Mouse (Mus musculus) mouse embryonic stem cell (cell line): Measurements from ENCODE around the gene Arv1.

Experiments
- in situ Hi-C, 2 experiments: fragments of 300-500 bp; cut with MboI; formaldehyde crosslinking; loops; 1 replicate in 1 of 2; 3 replicates in 1 of 2; pipeline ENCODE4 v1.14.3; 2019 to 2020; ENCODE audit warnings: low sequenced_read_pairs in 2 of 2, low pct_unique_long_range_greater_than_20kb in 1 of 2, mixed read lengths in 1 of 2; ENCODE audit not compliant: unreplicated experiment in 1 of 2

The Arv1 gene

GRCm38 (mm10) chr8:124721862-124722515 lies at the start of gene Arv1, which contains the start of gene Ttc13:
Gene Arv1 (plus strand): TSS chr8:124722139.
Gene Ttc13 (minus strand): TSS chr8:124721983.
- in situ Hi-C loops: no loop called here

GRCm38 (mm10) chr8:124672345-124672744 lies 49.6 kb upstream of the Arv1 start:
- in situ Hi-C loops: no loop called here

- in situ Hi-C loops: no loop called here
Measured at GRCm38 (mm10) chr8:124676661-124677060, 45.3 kb upstream of the Arv1 start.

GRCm38 (mm10) chr8:124677078-124677477 lies 44.9 kb upstream of the Arv1 start:
- in situ Hi-C loops: no loop called here

GRCm38 (mm10) chr8:124677486-124677885 lies 44.5 kb upstream of the Arv1 start:
- in situ Hi-C loops: no loop called here

- in situ Hi-C loops: no loop called here
Measured at GRCm38 (mm10) chr8:124678246-124678645, 43.7 kb upstream of the Arv1 start.

GRCm38 (mm10) chr8:124681077-124681791 lies 40.7 kb upstream of the Arv1 start:
- in situ Hi-C loops: no loop called here

GRCm38 (mm10) chr8:124681792-124682157 lies 40.2 kb upstream of the Arv1 start:
- in situ Hi-C loops: no loop called here

- in situ Hi-C loops: no loop called here
Measured at GRCm38 (mm10) chr8:124682218-124682617, 39.7 kb upstream of the Arv1 start.

- in situ Hi-C loops: no loop called here
Measured at GRCm38 (mm10) chr8:124688899-124689298, 33.0 kb upstream of the Arv1 start.

- in situ Hi-C loops: no loop called here
Measured at GRCm38 (mm10) chr8:124691706-124692105, 30.2 kb upstream of the Arv1 start.

GRCm38 (mm10) chr8:124695424-124696100 lies 26.4 kb upstream of the Arv1 start:
- in situ Hi-C loops: no loop called here

- in situ Hi-C loops: no loop called here
Measured at GRCm38 (mm10) chr8:124700271-124700670, 21.7 kb upstream of the Arv1 start.

- in situ Hi-C loops: no loop called here
Measured at GRCm38 (mm10) chr8:124701023-124701422, 20.9 kb upstream of the Arv1 start.

- in situ Hi-C loops: no loop called here
Measured at GRCm38 (mm10) chr8:124702183-124702582, 19.8 kb upstream of the Arv1 start.

GRCm38 (mm10) chr8:124703526-124703925 lies 18.4 kb upstream of the Arv1 start:
- in situ Hi-C loops: no loop called here

- in situ Hi-C loops: no loop called here
Measured at GRCm38 (mm10) chr8:124704376-124704775, 17.6 kb upstream of the Arv1 start.

- in situ Hi-C loops: no loop called here
Measured at GRCm38 (mm10) chr8:124705823-124706222, 16.1 kb upstream of the Arv1 start.

- in situ Hi-C loops: no loop called here
Measured at GRCm38 (mm10) chr8:124713207-124713606, 8.7 kb upstream of the Arv1 start.

GRCm38 (mm10) chr8:124715736-124716135 lies 6.2 kb upstream of the Arv1 start:
- in situ Hi-C loops: no loop called here
